Mouse (Mus musculus) kidney, embryonic 14.5 days (tissue): ENCODE measurements around the gene Clcn5. TPM values are rescaled to one million over a fixed set of nuclear protein-coding genes. Genes with fewer than 3 reads are reported as not detected.

Experiments
- ATAC-seq: fragments of 200-750 bp; cut with Nextera tagmentation; 2 replicates; pipeline ENCODE4 v1.8.0; 2017; ENCODE audit warnings: moderate number of reproducible peaks, mild to moderate bottlenecking, moderate TSS enrichment, moderate library complexity; ENCODE audit not compliant: low FRiP score, low TSS enrichment
- H3K27ac ChIP-seq: fragments of 300-500 bp; sonication (generic); 2 replicates; pipeline ENCODE4 v1.5.1; 2014; ENCODE audit warnings: low read depth, mild to moderate bottlenecking, low read length, moderate library complexity, mixed read lengths
- H3K27me3 ChIP-seq: fragments of 300-500 bp; sonication (generic); 2 replicates; pipeline ENCODE4 v1.6.1; 2014; ENCODE audit warnings: mild to moderate bottlenecking, low read length; ENCODE audit not compliant: control insufficient read depth, insufficient read depth
- H3K36me3 ChIP-seq: fragments of 300-500 bp; sonication (generic); 2 replicates; pipeline ENCODE4 v1.6.1; 2014; ENCODE audit warnings: low read length, mixed read lengths; ENCODE audit not compliant: control insufficient read depth, insufficient read depth
- H3K4me1 ChIP-seq: fragments of 300-500 bp; sonication (generic); 2 replicates; pipeline ENCODE4 v1.6.1; 2014; ENCODE audit warnings: low read length, mixed read lengths; ENCODE audit not compliant: control insufficient read depth, insufficient read depth
- H3K4me2 ChIP-seq: fragments of 300-500 bp; sonication (generic); replicated peaks from 2 replicates; pipeline ENCODE4 v1.6.1; 2014; ENCODE audit warnings: low read depth, mild to moderate bottlenecking, low read length
- H3K4me3 ChIP-seq: fragments of 300-500 bp; sonication (generic); 2 replicates; pipeline ENCODE4 v1.5.1; 2014; ENCODE audit warnings: mild to moderate bottlenecking, low read length
- H3K9ac ChIP-seq: fragments of 300-500 bp; sonication (generic); 2 replicates; pipeline ENCODE4 v1.6.1; 2014; ENCODE audit warnings: low read depth, mild to moderate bottlenecking, low read length, moderate library complexity
- H3K9me3 ChIP-seq: fragments of 300-500 bp; sonication (generic); 2 replicates; pipeline ENCODE4 v1.6.1; 2016; ENCODE audit warnings: low read length; ENCODE audit not compliant: control insufficient read depth
- WGBS: fragments of 180-500 bp; shearing (Covaris S2); extraction: QIAGEN DNeasy Blood & Tissue Kit; methylation state at CpG from one replicate; pipeline ENCODE4 v1.1.7; 2014; 5-methylcytosine and 5-hydroxymethylcytosine counted together
- polyA plus RNA-seq: library from polyadenylated mRNA; unstranded; fragments of >200 nt; fragmentation: Nextera tagmentation; extraction: Ambion mirVana; gene quantifications from 2 replicates; pipeline ENCODE4 v1.2.1, GENCODE M21; 2014

Gene Clcn5
- polyA plus RNA-seq, 1 experiment from 2014 or later = 17.9 TPM

DNA sequence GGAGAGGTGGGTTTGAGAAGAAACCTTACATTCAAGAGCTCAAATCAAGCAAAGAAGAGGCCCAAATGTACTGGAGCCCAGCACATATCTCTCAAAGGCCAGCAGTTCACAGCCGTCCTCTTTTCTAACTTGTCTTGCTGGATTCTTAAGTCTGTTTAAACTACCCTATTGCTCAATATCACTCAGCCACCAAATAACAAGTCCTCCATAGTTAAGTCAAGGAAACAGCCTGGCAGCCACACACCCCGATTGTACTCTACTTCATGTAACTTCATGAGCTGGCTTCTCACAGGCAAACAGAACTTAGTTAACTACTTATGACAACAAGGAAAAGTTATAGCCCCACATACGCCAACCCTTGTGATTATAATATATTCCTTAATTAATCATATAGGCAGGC is 59.4 kb downstream of the Clcn5 start:
- no peak overlapping the region for H3K4me3 ChIP-seq
- 73% methylated on average over 3 of the region's 3 CpGs for WGBS
- no peaks in the 10 kb centered on the region for H3K4me1 ChIP-seq
- H3K9ac ChIP-seq = no peak overlapping the region
- no peak overlapping the region for H3K27ac ChIP-seq
- H3K27me3 ChIP-seq = no peaks in the 10 kb centered on the region
- ATAC-seq = no peak
- no peaks in the 10 kb centered on the region for H3K36me3 ChIP-seq
- H3K4me2 ChIP-seq = no peak overlapping the region
- no peaks in the 10 kb centered on the region for H3K9me3 ChIP-seq

DNA sequence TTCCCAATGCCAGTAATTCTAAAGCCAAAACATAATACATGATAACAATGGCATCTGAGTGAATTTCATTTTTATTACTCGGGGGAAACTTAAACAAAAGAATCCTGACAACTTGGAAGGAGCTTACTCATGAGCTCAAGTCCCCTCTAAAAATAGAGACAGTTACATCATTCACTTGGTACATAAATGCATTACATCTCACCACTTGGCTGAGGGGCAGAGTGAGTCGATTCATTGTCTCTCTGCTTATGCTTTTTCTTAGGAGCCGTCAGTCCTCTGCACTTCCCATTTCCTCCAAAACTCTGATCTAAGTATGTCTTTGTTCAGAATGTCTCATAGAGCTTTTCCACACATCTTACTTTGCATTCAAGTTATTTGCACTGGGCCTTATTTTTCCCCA is 63.1 kb downstream of the Clcn5 start:
- no peak overlapping the region for H3K9ac ChIP-seq
- no peak overlapping the region for H3K4me2 ChIP-seq
- no peak for ATAC-seq
- H3K9me3 ChIP-seq = no peaks in the 10 kb centered on the region
- no peak overlapping the region for H3K4me3 ChIP-seq
- no peaks in the 10 kb centered on the region for H3K27me3 ChIP-seq
- H3K27ac ChIP-seq = no peak overlapping the region
- no peaks in the 10 kb centered on the region for H3K4me1 ChIP-seq
- 86% methylated on average over 3 of the region's 3 CpGs for WGBS
- no peaks in the 10 kb centered on the region for H3K36me3 ChIP-seq

- 75% methylated on average over 5 of the region's 5 CpGs for WGBS
- no peaks in the 10 kb centered on the region for H3K9me3 ChIP-seq
- no peaks in the 10 kb centered on the region for H3K4me1 ChIP-seq
- no peaks in the 10 kb centered on the region for H3K27me3 ChIP-seq
- H3K36me3 ChIP-seq = no peaks in the 10 kb centered on the region
- H3K4me2 ChIP-seq = no peak overlapping the region
- no peak for ATAC-seq
- H3K27ac ChIP-seq = no peak overlapping the region
- no peak overlapping the region for H3K9ac ChIP-seq
- H3K4me3 ChIP-seq = no peak overlapping the region
Measured at GRCm38 (mm10) chrX:7204099-7204498, 115.1 kb downstream of the Clcn5 start.

DNA sequence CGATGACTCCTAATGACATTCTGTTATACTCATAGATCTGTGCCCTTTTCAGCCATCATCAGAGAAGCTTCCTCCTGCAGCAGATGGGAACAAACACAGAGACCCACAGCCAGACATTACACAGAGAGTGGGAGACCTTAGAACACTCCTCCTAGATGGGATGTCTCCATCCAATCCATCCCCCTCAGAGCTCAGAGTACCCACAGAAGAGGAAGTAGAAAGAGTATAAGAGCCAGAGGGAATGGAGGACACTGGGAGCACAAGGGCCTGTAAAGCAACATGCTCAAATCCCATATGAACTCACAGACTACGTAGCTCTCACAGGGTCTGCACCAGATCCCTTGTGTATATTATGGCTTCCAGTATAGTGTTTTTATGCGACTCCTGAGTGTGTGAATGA is 115.6 kb downstream of the Clcn5 start:
- no peak for ATAC-seq
- Histone ChIP-seq H3K4me2 (no peak overlapping the region), H3K27me3 (no peaks in the 10 kb centered on the region), H3K9ac (no peak overlapping the region), H3K36me3 (no peaks in the 10 kb centered on the region), H3K27ac (no peak overlapping the region), H3K4me3 (no peak overlapping the region), H3K4me1 (no peaks in the 10 kb centered on the region), H3K9me3 (no peaks in the 10 kb centered on the region)
- 86% methylated on average over 3 of the region's 3 CpGs for WGBS

GRCm38 (mm10) chrX:7197833-7198232 is 121.3 kb downstream of the Clcn5 start:
- Histone ChIP-seq H3K27me3 (no peaks in the 10 kb centered on the region), H3K9me3 (no peaks in the 10 kb centered on the region), H3K4me1 (no peaks in the 10 kb centered on the region), H3K4me3 (no peak overlapping the region), H3K4me2 (no peak overlapping the region), H3K36me3 (no peaks in the 10 kb centered on the region), H3K27ac (no peak overlapping the region), H3K9ac (no peak overlapping the region)
- no peak for ATAC-seq
- WGBS = 70% methylated on average over 1 of the region's 1 CpGs

GRCm38 (mm10) chrX:7190816-7191215 is 128.3 kb downstream of the Clcn5 start:
- Histone ChIP-seq H3K4me3 (no peak overlapping the region), H3K9ac (no peak overlapping the region), H3K27me3 (no peaks in the 10 kb centered on the region), H3K36me3 (no peaks in the 10 kb centered on the region), H3K9me3 (no peaks in the 10 kb centered on the region), H3K4me2 (no peak overlapping the region), H3K27ac (no peak overlapping the region), H3K4me1 (no peaks in the 10 kb centered on the region)
- 88% methylated on average over 4 of the region's 4 CpGs for WGBS
- no peak for ATAC-seq

GRCm38 (mm10) chrX:7188311-7188807 is 130.8 kb downstream of the Clcn5 start:
- H3K36me3 ChIP-seq = no peaks in the 10 kb centered on the region
- WGBS = 23% methylated on average over 17 of the region's 17 CpGs
- no peaks in the 10 kb centered on the region for H3K27me3 ChIP-seq
- peak overlapping the region; percentile 28 for H3K4me3 ChIP-seq
- peak overlapping the region; percentile 39 for H3K4me2 ChIP-seq
- peak overlapping the region; percentile 50 for H3K9ac ChIP-seq
- peak overlapping the region; percentile 82 for H3K27ac ChIP-seq
- ATAC-seq = peak; percentile 93
- no peaks in the 10 kb centered on the region for H3K9me3 ChIP-seq
- no peaks in the 10 kb centered on the region for H3K4me1 ChIP-seq

DNA sequence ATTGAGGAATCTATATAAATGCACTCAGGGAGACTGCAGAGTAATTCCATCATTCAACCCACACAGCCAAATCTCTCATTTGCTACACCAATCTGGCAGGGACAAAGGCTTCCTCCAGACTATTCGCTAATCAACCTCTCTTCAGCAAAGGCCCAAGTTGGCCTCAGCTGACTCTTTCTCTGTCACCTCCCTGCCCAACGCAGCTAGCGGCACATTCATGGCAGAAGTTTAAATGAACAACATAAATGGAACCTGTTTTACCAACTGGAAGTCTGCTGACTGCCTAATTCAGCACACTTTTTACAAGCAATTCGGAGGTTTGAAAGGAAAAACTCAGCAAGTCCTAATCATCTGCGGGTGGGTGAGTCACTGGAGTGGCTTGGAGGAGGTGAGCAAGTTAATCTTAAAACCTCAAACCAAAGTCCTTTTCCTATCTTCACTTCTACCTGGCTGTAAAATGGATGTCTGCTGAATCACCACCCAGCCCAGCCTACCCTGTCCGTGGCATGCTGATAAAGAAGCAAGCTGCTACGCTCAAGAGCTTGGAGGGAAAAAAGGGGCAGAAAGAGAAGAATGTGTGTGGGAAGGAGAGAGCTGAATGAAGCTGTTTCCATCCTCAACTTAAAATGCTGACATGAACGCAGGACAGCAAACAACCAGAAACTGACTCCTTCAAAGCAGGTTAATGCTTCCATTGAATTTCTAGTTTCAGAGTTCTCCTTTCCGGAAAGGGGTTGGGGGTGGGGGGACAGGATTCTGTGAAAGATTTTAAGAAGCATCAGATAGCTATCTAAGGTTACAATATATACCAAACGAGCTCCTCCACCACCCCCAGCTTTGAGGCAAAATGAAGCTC is 131.5 kb downstream of the Clcn5 start:
- no peaks in the 10 kb centered on the region for H3K27me3 ChIP-seq
- peak; percentile 55; the same call in 1 of the 2 replicates for ATAC-seq
- no peaks in the 10 kb centered on the region for H3K9me3 ChIP-seq
- H3K36me3 ChIP-seq = no peaks in the 10 kb centered on the region
- peak overlapping the region; percentile 39 for H3K4me2 ChIP-seq
- peak overlapping the region; percentile 28 for H3K4me3 ChIP-seq
- WGBS = 37% methylated on average over 10 of the region's 10 CpGs
- H3K9ac ChIP-seq = peak overlapping the region; percentile 50
- H3K27ac ChIP-seq = peak overlapping the region; percentile 82
- H3K4me1 ChIP-seq = no peaks in the 10 kb centered on the region

- Histone ChIP-seq H3K9me3 (no peaks in the 10 kb centered on the region), H3K4me1 (no peaks in the 10 kb centered on the region), H3K4me2 (no peak overlapping the region), H3K27me3 (no peaks in the 10 kb centered on the region), H3K27ac (no peak overlapping the region), H3K4me3 (no peak overlapping the region), H3K36me3 (peaks cover 7% of the 10 kb centered on the region; the same call in 1 of the 2 replicates), H3K9ac (no peak overlapping the region)
- ATAC-seq = no peak
- 83% methylated on average over 5 of the region's 5 CpGs for WGBS
Measured at GRCm38 (mm10) chrX:7170156-7170555, 149.0 kb downstream of the Clcn5 start.
